Mouse (Mus musculus) CD4-positive helper T cell, adult 2 months (primary cell): ENCODE data around the gene Atp6ap2.
"Not testable (repeated sequence)": the region's sequence is repeated elsewhere in the genome, so short reads cannot be mapped to it uniquely, and the experiment has no call there.

Source experiments
- DNase-seq: peaks from one replicate; pipeline ENCODE4 v3.0.0-alpha.2; 2012; ENCODE audit warnings: low read depth, missing footprints, low spot score

Gene Atp6ap2

GRCm38 (mm10) chrX:12587192-12587957 lies at the start of gene Atp6ap2:
TSS of gene Atp6ap2 (plus strand) at chrX:12587801.
- peak; percentile 96 for DNase-seq

- DNase-seq = no peak
These were observed 43.2 kb upstream of the Atp6ap2 start for GRCm38 (mm10) chrX:12544417-12544816.

GRCm38 (mm10) chrX:12557086-12557485 lies 30.5 kb upstream of the Atp6ap2 start:
- no peak for DNase-seq

- DNase-seq = no peak
These were observed 16.2 kb upstream of the Atp6ap2 start for GRCm38 (mm10) chrX:12571407-12571806.

- DNase-seq = no peak
These were observed 9.7 kb upstream of the Atp6ap2 start for GRCm38 (mm10) chrX:12577936-12578335.

GRCm38 (mm10) chrX:12578339-12578868 lies 9.2 kb upstream of the Atp6ap2 start:
- DNase-seq = no peak

- DNase-seq = peak; percentile 36
These were observed 4.3 kb upstream of the Atp6ap2 start for GRCm38 (mm10) chrX:12583261-12583660.

- no peak for DNase-seq
These were observed 356 bp downstream of the Atp6ap2 start for GRCm38 (mm10) chrX:12587958-12588355.

GRCm38 (mm10) chrX:12591401-12591943 lies 3.9 kb downstream of the Atp6ap2 start:
- no peak for DNase-seq

GRCm38 (mm10) chrX:12592011-12592410 lies 4.4 kb downstream of the Atp6ap2 start:
- no peak for DNase-seq

- no peak for DNase-seq
These were observed 6.2 kb downstream of the Atp6ap2 start for GRCm38 (mm10) chrX:12593824-12594223.

- not testable (repeated sequence) for DNase-seq
These were observed 22.9 kb downstream of the Atp6ap2 start for GRCm38 (mm10) chrX:12610541-12610940.

GRCm38 (mm10) chrX:12611211-12611610 lies 23.6 kb downstream of the Atp6ap2 start:
- no peak for DNase-seq

GRCm38 (mm10) chrX:12612360-12612759 lies 24.8 kb downstream of the Atp6ap2 start:
- DNase-seq = not testable (repeated sequence)

GRCm38 (mm10) chrX:12625131-12625530 lies 37.5 kb downstream of the Atp6ap2 start:
- no peak for DNase-seq

- DNase-seq = no peak
These were observed 57.4 kb downstream of the Atp6ap2 start for GRCm38 (mm10) chrX:12644976-12645375.

- no peak for DNase-seq
These were observed 58.1 kb downstream of the Atp6ap2 start for GRCm38 (mm10) chrX:12645531-12646304.

GRCm38 (mm10) chrX:12651906-12652305 lies 64.3 kb downstream of the Atp6ap2 start:
- DNase-seq = no peak

GRCm38 (mm10) chrX:12653879-12654278 lies 66.3 kb downstream of the Atp6ap2 start:
- no peak for DNase-seq
